Mouse (Mus musculus) erythroblast, embryonic 14.5 days (primary cell): ENCODE results near the gene Hist1h3d.

ENCODE experiments used
- GATA1 ChIP-seq: IDR thresholded peaks from 2 replicates; pipeline ENCODE4 v1.6.1; 2012; ENCODE audit warnings: low read length, inconsistent platforms, mixed read lengths
- TAL1 ChIP-seq: IDR thresholded peaks from 3 replicates; pipeline ENCODE4 v1.6.1; 2012; ENCODE audit warnings: low read length, inconsistent platforms, mixed read lengths

GRCm38 (mm10) chr13:23595622-23596372 lies 20.2 kb downstream of the Hist1h3d start:
- peak; percentile 89 for TF ChIP-seq GATA1
- TF ChIP-seq TAL1, result peak; percentile 92
